Mouse (Mus musculus): ENCODE results near the gene Rtl8b.
A peak's percentile ranks its signal among the peaks of the same experiment; 100 is the strongest.
"Not testable (repeated sequence)": the region's sequence is repeated elsewhere in the genome, so short reads cannot be mapped to it uniquely, and the experiment has no call there.

Gene Rtl8b

GRCm38 (mm10) chrX:53670294-53670693 is at the start of gene Rtl8b:
Rtl8b (minus strand) TSS chrX:53670408.
- peak; percentile 35 for DNase-seq (ENCODE audit: low read depth)

- DNase-seq (ENCODE audit: low read depth), result no peak
Measured at GRCm38 (mm10) chrX:53716323-53717182, 46.3 kb upstream of the Rtl8b start.

- no peak for DNase-seq (ENCODE audit: low read depth)
Measured at GRCm38 (mm10) chrX:53715942-53716322, 45.7 kb upstream of the Rtl8b start.

- DNase-seq (ENCODE audit: low read depth), result no peak
Measured at GRCm38 (mm10) chrX:53702673-53703072, 32.5 kb upstream of the Rtl8b start.

GRCm38 (mm10) chrX:53699225-53699624 is 29.0 kb upstream of the Rtl8b start:
- no peak for DNase-seq (ENCODE audit: low read depth)

GRCm38 (mm10) chrX:53694008-53694777 is 24.0 kb upstream of the Rtl8b start:
- no peak for DNase-seq (ENCODE audit: low read depth)

- no peak for DNase-seq (ENCODE audit: low read depth)
Measured at GRCm38 (mm10) chrX:53693141-53693540, 22.9 kb upstream of the Rtl8b start.

GRCm38 (mm10) chrX:53692065-53692464 is 21.9 kb upstream of the Rtl8b start:
- no peak for DNase-seq (ENCODE audit: low read depth)

GRCm38 (mm10) chrX:53684676-53685075 is 14.5 kb upstream of the Rtl8b start:
- not testable (repeated sequence) for DNase-seq (ENCODE audit: low read depth)

GRCm38 (mm10) chrX:53682650-53683049 is 12.4 kb upstream of the Rtl8b start:
- DNase-seq (ENCODE audit: low read depth), result not testable (repeated sequence)

- not testable (repeated sequence) for DNase-seq (ENCODE audit: low read depth)
Measured at GRCm38 (mm10) chrX:53676943-53677342, 6.7 kb upstream of the Rtl8b start.

- DNase-seq (ENCODE audit: low read depth), result not testable (repeated sequence)
Measured at GRCm38 (mm10) chrX:53670696-53671095, 488 bp upstream of the Rtl8b start.

- not testable (repeated sequence) for DNase-seq (ENCODE audit: low read depth)
Measured at GRCm38 (mm10) chrX:53669557-53670270, 494 bp downstream of the Rtl8b start.

GRCm38 (mm10) chrX:53652917-53653316 is 17.3 kb downstream of the Rtl8b start:
- DNase-seq (ENCODE audit: low read depth), result not testable (repeated sequence)

GRCm38 (mm10) chrX:53645885-53646284 is 24.3 kb downstream of the Rtl8b start:
- no peak for DNase-seq (ENCODE audit: low read depth)

- peak; percentile 35 for DNase-seq (ENCODE audit: low read depth)
Measured at GRCm38 (mm10) chrX:53642980-53643961, 26.9 kb downstream of the Rtl8b start, which contains the start of gene Rtl8a. Rtl8a (minus strand) TSS chrX:53643682.

- DNase-seq (ENCODE audit: low read depth), result not testable (repeated sequence)
Measured at GRCm38 (mm10) chrX:53642604-53642979, 27.6 kb downstream of the Rtl8b start.

GRCm38 (mm10) chrX:53638107-53638506 is 32.1 kb downstream of the Rtl8b start:
- not testable (repeated sequence) for DNase-seq (ENCODE audit: low read depth)
